Comparison of ENCODE assay signal across 9 mouse cellular contexts in genomic region chr12:101012197-101013077, GRCm38 (mm10). TPM values are rescaled to one million over a fixed set of nuclear protein-coding genes. Genes with fewer than 3 reads are reported as not detected.
DNase-seq lines count a peak whose midpoint lies in the region; ATAC-seq and TF ChIP-seq lines count a peak whose summit lies in the region.
"Had no signal": no experiment of that assay in that cellular context is flagged by ENCODE, and none has a peak within 500 bp of the region (broad histone marks: within the 10 kb centered on the region; RNA-seq: fewer than 3 reads in every experiment).

No protein-coding gene starts in this region.

- no peak overlapping the region for H3K4me2 ChIP-seq in lung, embryonic 15.5 days
- no peak overlapping the region for H3K4me2 ChIP-seq in midbrain, embryonic 16.5 days (ENCODE audit: low read length)
- H3K4me2 ChIP-seq: embryonic facial prominence, embryonic 15.5 days had no signal

- no peak for ATAC-seq in lung, embryonic 15.5 days (ENCODE audit: borderline replicate concordance, extremely low read depth, low FRiP score, low TSS enrichment)
- ATAC-seq in midbrain, embryonic 16.5 days: 0 out of 2 replicates have a peak, but pooled peaks have one; percentile 37

- H3K9me3 ChIP-seq in lung, embryonic 15.5 days: no peaks in the 10 kb centered on the region
- no peaks in the 10 kb centered on the region for H3K9me3 ChIP-seq in midbrain, embryonic 16.5 days (replicated peaks; ENCODE audit: control insufficient read depth, low read length, poor library complexity, severe bottlenecking)
- H3K9me3 ChIP-seq: embryonic facial prominence, embryonic 15.5 days had no signal

- no peak overlapping the region for H3K9ac ChIP-seq in lung, embryonic 15.5 days
- H3K9ac ChIP-seq in midbrain, embryonic 16.5 days (ENCODE audit: low read depth, low read length): no peak overlapping the region; the same call in 1 of the 2 replicates
- H3K9ac ChIP-seq: embryonic facial prominence, embryonic 15.5 days had no signal

- intact Hi-C loops in heart, postnatal 14 days (cut with DNase I): no loop called here

- H3K36me3 ChIP-seq in lung, embryonic 15.5 days: no peaks in the 10 kb centered on the region
- no peaks in the 10 kb centered on the region for H3K36me3 ChIP-seq in midbrain, embryonic 16.5 days (ENCODE audit: control insufficient read depth, insufficient read depth, low read length)
- H3K36me3 ChIP-seq: embryonic facial prominence, embryonic 15.5 days had no signal

- TF ChIP-seq POLR2A in lung, adult 2 months (IDR thresholded peaks at IDR 0.05; ENCODE audit: borderline replicate concordance, extremely low read depth, low read depth, low read length): no peak

- no peak for TF ChIP-seq CTCF in lung, adult 2 months (IDR thresholded peaks at IDR 0.05; ENCODE audit: insufficient read depth, low read length)

- H3K27me3 ChIP-seq in lung, embryonic 15.5 days: no peaks in the 10 kb centered on the region
- no peaks in the 10 kb centered on the region for H3K27me3 ChIP-seq in midbrain, embryonic 16.5 days (ENCODE audit: control insufficient read depth, insufficient read depth, low read depth, low read length)

- peak; percentile 34 for DNase-seq in adrenal gland, postnatal 14 days
- DNase-seq in adrenal gland, postnatal 4 days (ENCODE audit: low spot score in 2 of 2): no peak
- no peak for DNase-seq in lung, adult 2 months
- peak; percentile 47 to 65 for DNase-seq in heart, postnatal 14 days
- no peak for DNase-seq in thymus, postnatal 0 days (ENCODE audit: low spot score)
- no peak for DNase-seq in layer of hippocampus, postnatal 36 days

- peak overlapping the region; percentile 31; the same call in 1 of the 2 replicates for H3K27ac ChIP-seq in lung, embryonic 15.5 days
- H3K27ac ChIP-seq in midbrain, embryonic 16.5 days (ENCODE audit: low read length): no peak overlapping the region
- H3K27ac ChIP-seq: embryonic facial prominence, embryonic 15.5 days had no signal

- peaks cover 75% of the 10 kb centered on the region for H3K4me1 ChIP-seq in lung, embryonic 15.5 days
- H3K4me1 ChIP-seq in lung, adult 2 months (ENCODE audit: control insufficient read depth, insufficient read depth, low read length): peaks cover 18% of the 10 kb centered on the region
- H3K4me1 ChIP-seq in midbrain, embryonic 16.5 days (ENCODE audit: control insufficient read depth, insufficient read depth, low read length): peaks cover 25% of the 10 kb centered on the region

- H3K4me3 ChIP-seq in lung, embryonic 15.5 days: no peak overlapping the region
- H3K4me3 ChIP-seq in lung, adult 2 months (replicated peaks; ENCODE audit: extremely low read depth, low read depth, low read length): no peak overlapping the region
- no peak overlapping the region for H3K4me3 ChIP-seq in midbrain, embryonic 16.5 days (ENCODE audit: low read depth, low read length)
- H3K4me3 ChIP-seq: embryonic facial prominence, embryonic 15.5 days had no signal

- WGBS in lung, embryonic 15.5 days: 16% methylated on average over 17 of the region's 17 CpGs
- 34% methylated on average over 17 of the region's 17 CpGs for WGBS in lung, adult 2 months
- WGBS in midbrain, embryonic 16.5 days: 36% methylated on average over 17 of the region's 17 CpGs

RNA-seq across cellular contexts. Expression of gene Ccdc88c, which starts 16.4 kb away (rescaled TPM):
- 7.9 and 17.4 TPM in 2 replicates for total RNA-seq in adrenal gland, postnatal 14 days (2021)
- 10 to 100 TPM in 1 of 2 experiments, 1 to 10 TPM in 1; 9.3 to 12.4 TPM for total RNA-seq in adrenal gland, postnatal 4 days (2021)
- 14.3 and 17.9 TPM in 2 replicates for polyA plus RNA-seq in lung, embryonic 15.5 days (2015; fragmentation: Nextera tagmentation; extraction: Ambion mirVana)
- 19.2 and 19.7 TPM in 2 replicates for polyA plus RNA-seq in lung, adult 2 months (2012; rRNA removed)
- total RNA-seq in heart, postnatal 14 days (2021): 1 to 10 TPM; 9.6 to 9.7 TPM
- polyA plus RNA-seq in midbrain, embryonic 16.5 days (2015; fragmentation: Nextera tagmentation; extraction: Ambion mirVana): 12.0 and 12.5 TPM in 2 replicates
- polyA plus RNA-seq in thymus, postnatal 0 days (2015; fragmentation: Nextera tagmentation; extraction: Ambion mirVana): 17.1 and 24.5 TPM in 2 replicates
- 10 to 100 TPM; 29.4 to 32.6 TPM for total RNA-seq in layer of hippocampus, postnatal 36 days (2021)

Comparison
In these comparisons a context has a peak if more than half of its experiments do, and no peak if none do; other contexts are left out.
1. DNase-seq: peak in adrenal gland, postnatal 14 days (single experiment) and heart, postnatal 14 days (2 of 2); none in adrenal gland, postnatal 4 days (0 of 2), lung, adult 2 months (single experiment), thymus, postnatal 0 days (single experiment) and layer of hippocampus, postnatal 36 days (0 of 2).